Mouse (Mus musculus): ENCODE data around the gene Ttll5.

GRCm38 (mm10) chr12:86055306-86055705 is 230.8 kb downstream of the Ttll5 start:
- TF ChIP-seq CTCF (IDR thresholded peaks at IDR 0.05; ENCODE audit: low read depth), result no peak
- TF ChIP-seq EP300 (optimal IDR thresholded peaks at IDR 0.05), result no peak

All from stomach, postnatal 0 days (tissue).